ENCODE assay signal across 24 mouse cellular contexts in genomic region chr13:94095202-94095601, GRCm38 (mm10). TPM values are rescaled to one million over a fixed set of nuclear protein-coding genes. Genes with fewer than 3 reads are reported as not detected.
DNase-seq lines count a peak whose midpoint lies in the region; ATAC-seq and TF ChIP-seq lines count a peak whose summit lies in the region.
"Had no signal": no experiment of that assay in that cellular context is flagged by ENCODE, and none has a peak within 500 bp of the region (broad histone marks: within the 10 kb centered on the region; RNA-seq: fewer than 3 reads in every experiment).

No protein-coding gene starts in this region.

- no peaks in the 10 kb centered on the region for H3K9me3 ChIP-seq in intestine, embryonic 16.5 days (ENCODE audit: control insufficient read depth, low read length)
- no peaks in the 10 kb centered on the region for H3K9me3 ChIP-seq in intestine, postnatal 0 days (ENCODE audit: control insufficient read depth)
- H3K9me3 ChIP-seq in kidney, embryonic 16.5 days (ENCODE audit: low read length) = no peaks in the 10 kb centered on the region
- no peaks in the 10 kb centered on the region for H3K9me3 ChIP-seq in MEL (replicated peaks; ENCODE audit: insufficient read depth, low read length)
- H3K9me3 ChIP-seq: embryonic facial prominence, embryonic 10.5 days; embryonic facial prominence, embryonic 12.5 days; forebrain, embryonic 13.5 days; forebrain, embryonic 15.5 days; G1E had no signal

- no peak overlapping the region for H3K4me2 ChIP-seq in intestine, embryonic 16.5 days (ENCODE audit: low read depth, low read length)
- H3K4me2 ChIP-seq in intestine, postnatal 0 days (replicated peaks; ENCODE audit: low read depth) = no peak overlapping the region
- no peak overlapping the region for H3K4me2 ChIP-seq in kidney, embryonic 16.5 days (replicated peaks; ENCODE audit: low read depth, low read length)
- H3K4me2 ChIP-seq: embryonic facial prominence, embryonic 12.5 days; forebrain, embryonic 13.5 days; forebrain, embryonic 15.5 days had no signal

- TF ChIP-seq RAD21 in MEL (IDR thresholded peaks at IDR 0.05; ENCODE audit: low read depth, low read length) = no peak

- peak overlapping the region; percentile 47; the same call in 1 of the 2 replicates for H3K27ac ChIP-seq in intestine, embryonic 16.5 days (ENCODE audit: low read length)
- H3K27ac ChIP-seq in intestine, postnatal 0 days (ENCODE audit: low read depth, low read length) = no peak overlapping the region
- H3K27ac ChIP-seq in kidney, embryonic 16.5 days (ENCODE audit: low read length) = peak overlapping the region; percentile 81
- no peak overlapping the region for H3K27ac ChIP-seq in MEL (ENCODE audit: control insufficient read depth, low read depth, low read length)
- H3K27ac ChIP-seq: embryonic facial prominence, embryonic 10.5 days; embryonic facial prominence, embryonic 12.5 days; forebrain, embryonic 13.5 days; forebrain, embryonic 15.5 days had no signal

- no peak for TF ChIP-seq POLR2A in MEL (IDR thresholded peaks at IDR 0.05; ENCODE audit: control insufficient read depth in 1 of 2, insufficient read depth in 1 of 2, low read depth in 1 of 2, low read length in 2 of 2, poor library complexity in 1 of 2)

- no peak for DNase-seq in kidney, postnatal 36 days
- DNase-seq in layer of hippocampus, adult 11-12 months (ENCODE audit: low spot score) = peak; percentile 37
- no peak for DNase-seq in layer of hippocampus, postnatal 36 days
- DNase-seq in MEL (ENCODE audit: low read depth, low spot score) = no peak
- DNase-seq in right cerebral cortex, postnatal 4 days = no peak
- DNase-seq: adrenal gland, adult 2 months; adrenal gland, postnatal 10 days; adrenal gland, postnatal 25 days; B cell, adult 2 months; cerebellum, adult 11-12 months; cerebellum, adult 2 months; cerebellum, adult 9-10 months; cerebellum, postnatal 10 days; cerebellum, postnatal 25 days had no signal

- TF ChIP-seq EP300 in MEL (IDR thresholded peaks at IDR 0.05; ENCODE audit: low read depth in 1 of 2, low read length in 2 of 2) = no peak

- H3K4me1 ChIP-seq in intestine, embryonic 16.5 days (ENCODE audit: control insufficient read depth, insufficient read depth, low read length) = peaks cover 34% of the 10 kb centered on the region
- peaks cover 7% of the 10 kb centered on the region for H3K4me1 ChIP-seq in intestine, postnatal 0 days (replicated peaks; ENCODE audit: control insufficient read depth, insufficient read depth, low read length)
- H3K4me1 ChIP-seq in kidney, embryonic 16.5 days (ENCODE audit: insufficient read depth, low read length) = peaks cover 89% of the 10 kb centered on the region
- H3K4me1 ChIP-seq in MEL (ENCODE audit: control insufficient read depth in 1 of 2, insufficient read depth in 2 of 2, low read length in 2 of 2) = peaks cover 6 to 11% of the 10 kb centered on the region in 2 experiments; a peak in 2 of 4 replicates

- no peak for ATAC-seq in intestine, embryonic 16.5 days
- no peak for ATAC-seq in intestine, postnatal 0 days
- ATAC-seq in kidney, embryonic 16.5 days (ENCODE audit: low FRiP score, low TSS enrichment) = no peak
- ATAC-seq: CD4-positive, CD25-positive, alpha-beta regulatory T cell, adult 4 months; forebrain, embryonic 13.5 days; forebrain, embryonic 15.5 days had no signal

- H3K4me3 ChIP-seq in intestine, embryonic 16.5 days (ENCODE audit: low read length) = no peak overlapping the region
- no peak overlapping the region for H3K4me3 ChIP-seq in intestine, postnatal 0 days (ENCODE audit: low read depth, low read length)
- H3K4me3 ChIP-seq in kidney, embryonic 16.5 days (ENCODE audit: low read length) = no peak overlapping the region
- no peak overlapping the region for H3K4me3 ChIP-seq in MEL (ENCODE audit: control insufficient read depth in 1 of 2, insufficient read depth in 1 of 2, low read depth in 2 of 2, low read length in 2 of 2)
- H3K4me3 ChIP-seq: embryonic facial prominence, embryonic 10.5 days; embryonic facial prominence, embryonic 12.5 days; forebrain, embryonic 13.5 days; forebrain, embryonic 15.5 days had no signal

- H3K36me3 ChIP-seq in intestine, embryonic 16.5 days (ENCODE audit: control insufficient read depth, insufficient read depth, low read length) = no peaks in the 10 kb centered on the region
- H3K36me3 ChIP-seq in intestine, postnatal 0 days (ENCODE audit: control insufficient read depth, insufficient read depth) = no peaks in the 10 kb centered on the region
- H3K36me3 ChIP-seq in kidney, embryonic 16.5 days (ENCODE audit: insufficient read depth, low read length) = no peaks in the 10 kb centered on the region
- peaks cover 0 to 5% of the 10 kb centered on the region in 2 experiments; a peak in 2 of 4 replicates for H3K36me3 ChIP-seq in MEL (ENCODE audit: control insufficient read depth in 1 of 2, insufficient read depth in 2 of 2, low read length in 2 of 2)
- H3K36me3 ChIP-seq: embryonic facial prominence, embryonic 10.5 days; forebrain, embryonic 15.5 days; G1E had no signal

- TF ChIP-seq CTCF in intestine, postnatal 0 days (IDR thresholded peaks at IDR 0.05; ENCODE audit: low read depth) = no peak
- no peak for TF ChIP-seq CTCF in MEL (IDR thresholded peaks at IDR 0.05 in 2 of 3, conservative IDR thresholded peaks at IDR 0.05 in 1 of 3; ENCODE audit: control insufficient read depth in 1 of 3, insufficient read depth in 1 of 3, low read depth in 2 of 3, low read length in 3 of 3, poor library complexity in 1 of 3, severe bottlenecking in 1 of 3)

- no peak overlapping the region for H3K9ac ChIP-seq in intestine, embryonic 16.5 days (ENCODE audit: low read depth, low read length)
- H3K9ac ChIP-seq in intestine, postnatal 0 days (ENCODE audit: low read depth, low read length) = no peak overlapping the region
- no peak overlapping the region for H3K9ac ChIP-seq in kidney, embryonic 16.5 days (replicated peaks; ENCODE audit: low read length)
- H3K9ac ChIP-seq in MEL (ENCODE audit: control insufficient read depth, low read depth, low read length, poor library complexity, severe bottlenecking) = no peak overlapping the region
- H3K9ac ChIP-seq: embryonic facial prominence, embryonic 12.5 days; forebrain, embryonic 13.5 days; forebrain, embryonic 15.5 days had no signal

- H3K27me3 ChIP-seq in intestine, embryonic 16.5 days (replicated peaks; ENCODE audit: control insufficient read depth, insufficient read depth, low read length) = no peaks in the 10 kb centered on the region
- H3K27me3 ChIP-seq in intestine, postnatal 0 days (replicated peaks; ENCODE audit: control insufficient read depth, insufficient read depth, low read length) = no peaks in the 10 kb centered on the region
- no peaks in the 10 kb centered on the region for H3K27me3 ChIP-seq in kidney, embryonic 16.5 days (ENCODE audit: insufficient read depth, low read length)
- H3K27me3 ChIP-seq in MEL (ENCODE audit: control insufficient read depth in 1 of 2, insufficient read depth in 2 of 2, low read length in 2 of 2) = no peaks in the 10 kb centered on the region
- H3K27me3 ChIP-seq: CH12.LX; embryonic facial prominence, embryonic 12.5 days; forebrain, embryonic 13.5 days; forebrain, embryonic 15.5 days had no signal

- H3K79me2 ChIP-seq in MEL (ENCODE audit: control insufficient read depth, insufficient read depth, low read length, poor library complexity) = no peaks in the 10 kb centered on the region

TF ChIP-seq in MEL, 35 proteins besides CTCF, POLR2A, EP300 and RAD21:
- no peak for TF ChIP-seq ZKSCAN1 (IDR thresholded peaks at IDR 0.05; ENCODE audit: low read depth, low read length)
- TF ChIP-seq MXI1 (IDR thresholded peaks at IDR 0.05; ENCODE audit: low read depth, low read length) = no peak
- no peak for TF ChIP-seq NRF1 (IDR thresholded peaks at IDR 0.05; ENCODE audit: insufficient read depth, low read depth, low read length, poor library complexity, severe bottlenecking)
- TF ChIP-seq CHD1 (IDR thresholded peaks at IDR 0.05; ENCODE audit: low read depth, low read length) = no peak
- TF ChIP-seq USF1 (IDR thresholded peaks at IDR 0.05; ENCODE audit: low read depth, low read length) = peak; percentile 69

RNA-seq across cellular contexts. Expression of gene Lhfpl2, which starts 37.6 kb away (rescaled TPM):
- polyA plus RNA-seq in intestine, embryonic 16.5 days (2015; fragmentation: Nextera tagmentation; extraction: Ambion mirVana) = 15.1 and 15.4 TPM in 2 replicates
- 10.2 and 10.9 TPM in 2 replicates for polyA plus RNA-seq in intestine, postnatal 0 days (2015; fragmentation: Nextera tagmentation; extraction: Ambion mirVana)
- polyA plus RNA-seq in kidney, embryonic 16.5 days (2015; fragmentation: Nextera tagmentation; extraction: Ambion mirVana) = 91.2 and 96.0 TPM in 2 replicates
- 10 to 100 TPM; 30.3 to 30.4 TPM for total RNA-seq in layer of hippocampus, postnatal 36 days (2021)
- 23.1 and 24.5 TPM in 2 replicates for total RNA-seq in MEL (2012; rRNA removed)
- polyA plus RNA-seq in MEL (2012; ENCODE audit: insufficient read depth in 1 of 2, insufficient read length in 2 of 2, low read depth in 1 of 2, low replicate concordance in 2 of 2, missing spikeins in 1 of 2) = 10 to 100 TPM in 1 of 2 experiments, not detected in 1; 30.2 TPM
- total RNA-seq: CH12.LX had no signal
- polyA plus RNA-seq: G1E had no signal

Comparison
In these comparisons a context has a peak if more than half of its experiments do, and no peak if none do; other contexts are left out.
1. H3K27ac ChIP-seq: peak in intestine, embryonic 16.5 days (single experiment) and kidney, embryonic 16.5 days (single experiment); none in intestine, postnatal 0 days (single experiment) and MEL (single experiment).